Mouse (Mus musculus): ENCODE data around the gene Flt3. TPM values are rescaled to one million over a fixed set of nuclear protein-coding genes. Genes with fewer than 3 reads are reported as not detected.

Gene Flt3
- total and polyA plus RNA-seq, 3 experiments: 0.76 to 3.3 (median 2.3) TPM

DNA sequence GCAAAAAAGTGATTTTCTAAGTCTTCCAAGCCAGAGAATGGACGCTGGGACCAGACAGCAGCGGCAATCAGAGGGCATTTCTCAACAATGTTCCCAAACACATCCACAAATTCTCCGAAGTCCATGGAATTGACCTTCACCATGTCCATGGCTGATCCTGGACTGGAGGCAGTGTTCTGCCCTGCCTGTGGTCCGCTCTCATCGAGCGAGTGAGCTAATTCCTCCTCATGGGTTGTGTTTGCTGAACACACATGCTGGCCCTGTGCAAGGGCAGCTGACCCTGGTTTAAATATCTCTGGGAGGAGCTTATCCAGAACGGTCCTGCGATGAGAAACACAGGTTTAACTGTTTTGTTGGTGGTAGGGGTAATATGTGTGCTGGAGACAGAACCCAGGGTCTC lies 78.1 kb downstream of the Flt3 start, which contains the start of gene Urad:
Gene Urad (minus strand): TSS at position 258 of the 400 bp plus-strand sequence.
- H3K4me1 ChIP-seq (ENCODE audit: control insufficient read depth in 1 of 2, insufficient read depth in 2 of 2): no peaks in the 10 kb centered on the region
- no peaks in the 10 kb centered on the region for H3K36me3 ChIP-seq (replicated peaks in 1 of 2; ENCODE audit: control insufficient read depth in 1 of 2, insufficient read depth in 1 of 2, low read length in 1 of 2)
- TF ChIP-seq ZMIZ1 (IDR thresholded peaks at IDR 0.05; ENCODE audit: low read depth, low read length) (no peak), IRF4 (IDR thresholded peaks at IDR 0.05; ENCODE audit: low read depth, low read length) (no peak), CHD1 (IDR thresholded peaks at IDR 0.05; ENCODE audit: low read depth, low read length) (no peak), GABPA (IDR thresholded peaks at IDR 0.05; ENCODE audit: insufficient replicate concordance, low read depth, low read length) (no peak)
- H3K4me2 ChIP-seq (ENCODE audit: insufficient read depth, low read depth, poor library complexity, severe bottlenecking): peak within 1 kb of the TSS; percentile 46; the same call in 1 of the 2 replicates
- no peak within 1 kb of the TSS for H3K9ac ChIP-seq (ENCODE audit: insufficient read depth, low read depth)
- no peak within 1 kb of the TSS for H3K4me3 ChIP-seq (replicated peaks in 1 of 3; ENCODE audit: low read depth in 2 of 3, low read length in 2 of 3, poor library complexity in 1 of 3)
- H3K79me2 ChIP-seq (replicated peaks; ENCODE audit: control insufficient read depth, extremely low read depth, insufficient read depth, poor library complexity, severe bottlenecking): no peaks in the 10 kb centered on the region
- no peak within 1 kb of the TSS for H3K27ac ChIP-seq (ENCODE audit: insufficient read depth, low read depth)
- dilution Hi-C loops (cut with MboI; ENCODE audit: extremely low pct_ligation_motif_present, extremely low pct_unique_long_range_greater_than_20kb, low sequenced_read_pairs): no loop called here
- peaks cover 21% of the 10 kb centered on the region for H3K27me3 ChIP-seq (replicated peaks)
- H3K9me3 ChIP-seq (replicated peaks; ENCODE audit: low read length): no peaks in the 10 kb centered on the region
- DNase-seq (ENCODE audit: extremely low read depth): no peak
- in situ Hi-C loops (cut with MboI; ENCODE audit: low pct_ligation_motif_present, low pct_unique_long_range_greater_than_20kb, low sequenced_read_pairs): loop anchor here (25.0 kb wide), 1 partner anchor 635 kb away; no protein-coding TSS in a partner anchor

DNA sequence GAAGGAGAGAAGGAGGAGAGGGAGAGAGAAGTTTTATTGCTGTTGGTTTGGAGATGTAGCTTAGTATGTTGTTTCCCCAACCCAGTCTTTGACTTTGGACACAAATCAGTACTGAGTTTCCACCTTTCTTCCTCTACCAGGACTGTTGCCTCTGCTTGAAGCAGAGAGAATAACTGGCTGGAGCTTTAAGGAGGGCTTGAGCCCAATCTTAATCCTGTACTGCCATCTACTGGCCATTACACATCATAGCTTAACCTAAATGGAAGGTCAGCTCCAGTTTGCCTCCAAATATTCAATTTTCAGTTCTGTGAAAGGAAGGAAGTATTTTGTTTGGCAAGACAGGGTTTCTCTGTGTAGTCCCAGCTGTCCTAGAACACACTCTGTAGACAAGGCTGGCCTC lies 80.6 kb downstream of the Flt3 start:
- Histone ChIP-seq H3K27me3 (replicated peaks) (peaks cover 41% of the 10 kb centered on the region), H3K27ac (ENCODE audit: insufficient read depth, low read depth) (no peak overlapping the region), H3K9ac (ENCODE audit: insufficient read depth, low read depth) (no peak overlapping the region), H3K4me3 (replicated peaks in 1 of 3; ENCODE audit: low read depth in 2 of 3, low read length in 2 of 3, poor library complexity in 1 of 3) (no peak overlapping the region), H3K79me2 (replicated peaks; ENCODE audit: control insufficient read depth, extremely low read depth, insufficient read depth, poor library complexity, severe bottlenecking) (no peaks in the 10 kb centered on the region), H3K4me1 (ENCODE audit: control insufficient read depth in 1 of 2, insufficient read depth in 2 of 2) (peaks cover 0 to 3% of the 10 kb centered on the region in 2 experiments; a peak in 1 of 4 replicates), H3K9me3 (replicated peaks; ENCODE audit: low read length) (no peaks in the 10 kb centered on the region), H3K4me2 (ENCODE audit: insufficient read depth, low read depth, poor library complexity, severe bottlenecking) (no peak overlapping the region), H3K36me3 (replicated peaks in 1 of 2; ENCODE audit: control insufficient read depth in 1 of 2, insufficient read depth in 1 of 2, low read length in 1 of 2) (no peaks in the 10 kb centered on the region)
- DNase-seq (ENCODE audit: extremely low read depth): peak; percentile 78
- in situ Hi-C loops (cut with MboI; ENCODE audit: low pct_ligation_motif_present, low pct_unique_long_range_greater_than_20kb, low sequenced_read_pairs): loop anchor here (5.0 to 25.0 kb wide), 2 partner anchors 407 to 632 kb away; no protein-coding TSS in a partner anchor
- TF ChIP-seq SMC3 (IDR thresholded peaks at IDR 0.05; ENCODE audit: low read depth, low read length) (peak; percentile 81), CTCF (conservative IDR thresholded peaks at IDR 0.05 in 1 of 2, IDR thresholded peaks at IDR 0.05 in 1 of 2; ENCODE audit: low read depth in 2 of 2, low read length in 2 of 2) (peak; percentile 68 to 94), JUN (IDR thresholded peaks at IDR 0.05; ENCODE audit: insufficient read depth, low read depth, low read length) (no peak), RAD21 (IDR thresholded peaks at IDR 0.05; ENCODE audit: low read depth, low read length) (peak; percentile 99), PAX5 (IDR thresholded peaks at IDR 0.05; ENCODE audit: low read length) (no peak), ZKSCAN1 (IDR thresholded peaks at IDR 0.05; ENCODE audit: borderline replicate concordance, low read depth, low read length) (no peak), ETS1 (conservative IDR thresholded peaks at IDR 0.05; ENCODE audit: low read depth, low read length) (no peak), ZC3H11A (IDR thresholded peaks at IDR 0.05; ENCODE audit: low read depth, low read length) (peak; percentile 16; the same call in 1 of the 2 replicates), MAZ (IDR thresholded peaks at IDR 0.05; ENCODE audit: low read depth, low read length) (no peak), NRF1 (IDR thresholded peaks at IDR 0.05; ENCODE audit: low read depth, low read length) (no peak), E2F4 (IDR thresholded peaks at IDR 0.05; ENCODE audit: insufficient replicate concordance, low read depth, low read length) (no peak)
- dilution Hi-C loops (cut with MboI; ENCODE audit: extremely low pct_ligation_motif_present, extremely low pct_unique_long_range_greater_than_20kb, low sequenced_read_pairs): no loop called here
